Mouse (Mus musculus) gastrocnemius, postnatal 4 days (tissue): ENCODE measurements around the gene Dcaf10. TPM values are rescaled to one million over a fixed set of nuclear protein-coding genes. Genes with fewer than 3 reads are reported as not detected.
"Not testable (repeated sequence)": the region's sequence is repeated elsewhere in the genome, so short reads cannot be mapped to it uniquely, and the experiment has no call there.

ENCODE experiments used
- DNase-seq, 2 experiments: peaks; one replicate each; pipeline ENCODE4 v3.0.0; 2021 to 2022; ENCODE audit warnings: low spot score in 2 of 2, mixed read lengths in 2 of 2
- total RNA-seq, 2 experiments: library from RNA; stranded (reverse); gene quantifications; 2 replicates each; pipeline ENCODE4 v1.2.3; 2021

Dcaf10 gene
- total RNA-seq, 2 experiments from 2014 or later: 20.1 to 23.0 TPM

DNA sequence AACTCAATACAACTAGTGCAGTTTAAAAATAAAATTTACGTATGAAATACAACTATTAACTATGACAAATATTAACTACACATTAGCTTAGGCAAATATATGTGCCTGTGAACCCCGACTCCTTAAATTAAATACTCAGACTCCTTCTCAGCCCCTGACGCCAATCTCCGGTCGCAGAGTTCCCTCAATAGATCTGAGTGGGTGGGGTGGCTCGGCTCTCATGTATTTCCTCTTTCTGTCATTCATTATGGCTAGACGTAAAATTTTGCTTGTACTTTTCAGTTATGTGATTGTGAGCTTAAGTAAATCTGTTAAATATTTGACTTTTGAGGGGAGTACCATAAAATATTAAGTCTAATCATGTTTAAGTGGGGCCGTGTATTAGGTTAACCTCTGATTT, 51.1 kb downstream of the Dcaf10 start:
- DNase-seq: no peak

DNA sequence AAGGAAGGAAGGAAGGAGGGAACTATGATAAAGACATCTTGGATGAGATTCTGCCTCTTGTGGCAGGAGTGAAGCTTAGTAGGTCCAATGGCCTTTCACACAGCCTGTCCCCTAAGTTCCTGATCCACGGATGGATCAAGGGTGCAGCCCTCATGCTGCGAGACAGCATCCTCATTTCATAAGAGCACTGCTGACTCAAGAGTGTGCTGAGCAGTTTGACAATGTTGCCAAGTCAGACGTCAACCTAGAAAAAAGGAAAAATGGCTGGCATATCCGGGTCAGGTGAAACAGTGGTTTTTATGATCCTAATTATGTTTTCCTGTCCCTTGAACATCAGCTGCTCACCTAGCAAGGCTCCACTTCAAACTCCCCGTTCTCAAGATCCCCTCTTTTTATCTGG, 51.8 kb downstream of the Dcaf10 start:
- no peak for DNase-seq

DNA sequence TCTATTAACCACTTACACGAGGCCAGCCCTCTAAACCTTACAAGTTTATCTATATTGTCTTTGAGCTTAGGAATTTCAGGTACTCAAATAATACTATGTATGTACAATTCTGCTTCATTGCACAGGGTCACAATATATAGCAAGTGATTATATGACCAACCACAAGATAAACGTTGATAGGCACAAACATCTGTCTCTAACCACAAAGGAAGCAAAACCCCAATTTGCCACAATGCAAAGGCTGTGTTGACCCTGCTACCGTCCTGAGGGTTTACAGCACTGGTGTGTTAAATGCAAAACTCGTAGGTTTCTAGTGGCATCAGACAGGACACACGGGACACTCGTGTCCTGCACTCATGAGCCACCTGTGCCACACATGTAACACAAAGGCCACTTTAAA, 54.3 kb downstream of the Dcaf10 start:
- not testable (repeated sequence) for DNase-seq

DNA sequence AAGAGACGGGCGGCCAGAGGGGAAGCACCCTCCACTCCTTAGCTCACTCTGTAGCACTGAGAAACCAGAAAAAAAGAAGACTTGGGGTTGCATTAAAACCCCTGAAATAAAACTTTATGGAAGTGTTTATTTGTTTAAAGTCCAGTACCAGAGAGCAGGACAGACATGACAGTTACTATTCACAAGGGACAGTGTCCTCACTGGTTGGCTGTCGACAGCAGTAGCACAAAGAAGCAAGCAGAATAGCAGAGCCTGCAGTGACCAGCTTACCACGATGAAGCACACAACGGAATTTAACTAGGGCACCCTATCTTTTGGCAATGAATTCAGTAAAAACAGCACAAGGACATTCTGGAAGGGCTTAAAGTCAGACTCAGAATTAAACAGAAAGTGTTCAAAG, 56.4 kb downstream of the Dcaf10 start:
- DNase-seq: not testable (repeated sequence)

GRCm38 (mm10) chr4:45399421-45400210, 57.7 kb downstream of the Dcaf10 start:
- no peak for DNase-seq

DNA sequence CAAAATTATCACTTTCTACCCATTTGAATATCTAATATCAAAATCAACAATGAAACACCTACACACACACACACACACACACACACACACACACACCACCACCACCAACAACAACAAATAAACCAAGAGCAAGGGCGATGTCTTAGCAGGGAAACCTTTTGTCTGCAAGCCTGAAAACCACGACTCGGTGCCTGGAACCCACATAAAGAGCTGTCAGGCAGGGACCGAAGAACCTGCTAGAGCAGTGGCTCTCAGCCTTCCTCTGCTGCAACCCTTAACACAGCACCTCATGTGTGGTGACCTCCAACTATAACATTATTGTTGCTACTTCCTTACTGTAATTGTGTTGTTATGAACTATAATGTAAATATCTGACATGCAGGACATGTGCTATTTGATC, 60.4 kb downstream of the Dcaf10 start:
- no peak for DNase-seq

- DNase-seq: no peak
These were observed 61.1 kb downstream of the Dcaf10 start for GRCm38 (mm10) chr4:45402878-45403498.

- no peak for DNase-seq
These were observed 61.6 kb downstream of the Dcaf10 start for GRCm38 (mm10) chr4:45403499-45403878.

DNA sequence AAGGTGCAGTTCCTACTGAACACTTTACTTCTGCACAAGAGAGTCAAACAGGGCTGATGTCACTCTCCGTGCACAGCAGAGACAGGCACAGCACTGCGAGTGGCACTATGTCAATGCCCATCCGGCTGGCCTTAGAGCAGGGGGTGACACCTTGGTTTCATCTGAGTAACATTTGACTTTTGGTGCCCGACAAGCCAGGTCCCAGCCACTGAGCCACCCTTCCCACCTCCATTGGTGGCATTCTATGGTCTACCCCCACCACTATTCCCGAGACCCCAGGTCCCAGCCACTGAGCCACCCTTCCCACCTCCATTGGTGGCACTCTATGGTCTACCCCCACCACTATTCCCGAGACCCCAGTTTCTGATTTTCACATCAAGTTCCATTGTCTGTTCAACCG, 62.2 kb downstream of the Dcaf10 start:
- DNase-seq: no peak

- no peak for DNase-seq
These were observed 63.4 kb downstream of the Dcaf10 start for GRCm38 (mm10) chr4:45405315-45405714.

DNA sequence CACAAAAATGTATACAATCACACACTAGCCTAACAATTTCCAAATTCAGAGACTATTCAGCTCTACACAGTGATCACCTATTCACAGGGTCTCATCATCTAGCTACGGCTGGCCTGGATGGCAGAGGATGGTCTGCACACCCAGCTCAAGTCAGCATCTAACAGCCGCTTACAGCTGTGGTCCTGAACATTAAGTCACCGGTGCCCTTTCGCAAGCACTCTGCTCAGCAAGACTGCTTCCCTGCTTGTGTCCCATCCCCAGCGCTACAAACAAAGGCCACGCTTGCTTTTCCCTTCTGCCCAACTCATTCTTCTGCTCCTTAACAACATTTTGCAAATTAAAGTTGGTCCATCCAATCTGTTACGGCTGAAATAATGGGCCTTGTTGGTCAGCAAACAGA, 64.5 kb downstream of the Dcaf10 start:
- DNase-seq: no peak

DNA sequence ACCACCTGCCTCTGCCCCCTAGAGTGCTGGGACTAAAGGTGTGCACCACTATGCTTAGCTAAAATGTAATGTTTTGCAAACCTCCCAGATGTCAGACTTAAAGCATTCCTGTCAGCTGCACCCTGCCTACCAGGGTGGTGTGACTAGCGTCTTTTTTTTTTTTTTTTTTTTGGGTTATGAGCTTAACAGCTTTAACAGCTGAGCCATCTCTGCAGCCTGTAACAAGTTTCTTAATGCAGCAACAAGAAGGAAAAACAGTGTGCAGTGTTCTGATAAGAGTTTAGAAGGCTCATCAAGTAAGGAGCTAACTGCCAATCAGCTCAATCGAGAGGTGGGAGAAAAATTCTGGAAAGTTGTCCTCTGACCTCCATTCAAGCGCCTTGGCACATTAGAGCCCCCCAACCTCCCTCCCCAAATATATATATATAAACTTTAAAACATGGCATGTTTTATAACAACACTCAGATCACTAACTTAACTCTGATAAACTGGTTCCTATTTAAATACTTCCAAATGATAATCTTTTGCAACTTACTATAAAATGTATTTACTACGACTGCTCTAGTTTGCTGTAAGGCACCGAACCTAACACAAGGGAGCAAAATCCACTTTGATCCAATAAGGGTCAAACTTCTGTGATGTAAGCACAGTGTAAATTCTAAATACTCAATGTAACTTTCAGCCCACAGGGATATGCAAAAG, 65.3 kb downstream of the Dcaf10 start:
- no peak for DNase-seq

GRCm38 (mm10) chr4:45407703-45408334, 65.9 kb downstream of the Dcaf10 start:
- DNase-seq: no peak

DNA sequence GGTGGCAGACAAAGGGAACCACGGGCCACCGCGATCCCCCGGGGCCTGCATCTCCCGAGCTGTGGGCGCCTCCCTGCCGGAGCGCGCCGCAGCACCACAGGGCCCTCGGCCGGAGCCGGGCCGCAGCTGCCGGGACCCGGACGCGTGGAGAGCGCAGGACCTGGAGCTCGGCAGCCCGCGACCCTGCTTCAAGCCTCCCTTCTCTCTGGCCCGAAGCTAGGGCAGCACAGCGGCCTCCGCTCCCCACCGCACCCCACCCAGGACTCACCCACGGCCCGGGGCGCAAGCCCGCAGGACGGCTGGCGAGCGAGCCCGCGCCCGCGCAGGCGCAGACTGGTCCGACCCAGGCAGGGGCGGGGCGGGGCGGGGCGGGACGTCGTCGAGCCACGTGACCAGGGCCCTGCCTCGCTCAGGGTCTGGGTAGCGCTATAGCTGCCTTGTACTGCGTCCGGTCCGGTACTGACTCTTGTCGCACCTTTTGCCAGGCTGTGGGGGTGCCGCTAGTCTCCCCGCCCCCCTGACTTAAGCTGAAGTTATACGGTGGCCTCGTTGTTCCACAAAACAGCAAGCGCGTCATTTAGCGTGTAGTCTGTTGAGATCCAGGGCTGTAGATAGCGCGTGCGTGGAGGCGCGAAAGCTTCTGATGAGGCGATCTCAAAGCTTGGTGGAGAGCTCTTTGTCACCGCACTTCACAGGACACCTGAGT, 66.7 kb downstream of the Dcaf10 start, which contains the start of gene Slc25a51:
TSS of gene Slc25a51 (minus strand) at position 340 of the 706 bp plus-strand sequence.
- peak; percentile 76 to 84 for DNase-seq

- DNase-seq: peak in 1 of 2 experiments; percentile 62
These were observed 67.4 kb downstream of the Dcaf10 start for GRCm38 (mm10) chr4:45409270-45409669.

GRCm38 (mm10) chr4:45411181-45411790, 69.4 kb downstream of the Dcaf10 start:
- no peak for DNase-seq

- DNase-seq: no peak
These were observed 70.7 kb downstream of the Dcaf10 start for GRCm38 (mm10) chr4:45412433-45413192.

DNA sequence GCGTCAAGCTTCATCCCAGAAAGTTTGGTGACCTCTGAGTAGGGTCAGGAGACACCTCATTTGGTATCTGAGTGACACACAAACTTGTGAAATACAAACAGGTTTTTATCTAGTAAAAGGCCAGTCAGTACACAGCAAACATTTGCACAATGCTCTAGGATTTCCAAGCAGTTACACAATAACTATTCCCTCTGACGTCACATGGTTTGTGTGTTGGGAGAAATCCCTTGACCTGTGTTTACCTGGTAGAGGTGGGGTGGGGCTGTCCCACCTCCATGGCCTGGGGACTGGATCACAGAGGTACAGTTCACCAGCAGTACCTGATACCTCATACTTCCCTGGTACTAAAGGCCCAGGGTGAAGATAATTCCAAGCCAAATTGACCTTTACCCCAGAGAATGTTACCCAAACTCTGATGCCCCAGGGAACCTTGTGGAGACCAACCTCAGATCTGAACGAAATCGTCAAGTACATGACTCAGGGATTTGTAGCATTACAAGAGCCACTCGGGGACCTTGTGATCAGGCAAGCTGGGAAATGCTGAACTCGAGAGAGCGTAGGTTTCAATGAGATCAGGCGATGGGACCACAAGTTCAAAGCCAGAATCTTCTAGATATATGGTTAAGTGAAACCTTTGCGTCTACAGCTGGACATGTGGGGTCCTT, 71.9 kb downstream of the Dcaf10 start:
- DNase-seq: no peak

- no peak for DNase-seq
These were observed 74.4 kb downstream of the Dcaf10 start for GRCm38 (mm10) chr4:45416314-45416713.
